Mouse (Mus musculus) MEL (cell line): ENCODE results near the gene Ccdc174. TPM values are rescaled to one million over a fixed set of nuclear protein-coding genes. Genes with fewer than 3 reads are reported as not detected.

ENCODE experiments used
- DNase-seq: peaks from one replicate; pipeline ENCODE4 v3.0.0; 2011; ENCODE audit warnings: low read depth, low spot score
- H3K27ac ChIP-seq: 2 replicates; pipeline ENCODE4 v1.5.1; 2012; ENCODE audit warnings: low read depth, mild to moderate bottlenecking, control low read depth, low read length, moderate library complexity; ENCODE audit not compliant: control insufficient read depth
- H3K27me3 ChIP-seq, 2 experiments: fragments of 150-350 bp in 1 of 2; sonication (generic) in 1 of 2; 2 replicates each; pipeline ENCODE4 v1.6.1; 2012; ENCODE audit warnings: low read length in 2 of 2, mild to moderate bottlenecking in 2 of 2, improper control_type of control experiment in 1 of 2, moderate library complexity in 1 of 2; ENCODE audit not compliant: insufficient read depth in 2 of 2, control insufficient read depth in 1 of 2
- H3K36me3 ChIP-seq, 2 experiments: 2 replicates each; pipeline ENCODE4 v1.6.1; 2012 to 2014; ENCODE audit warnings: low read length in 2 of 2, improper control_type of control experiment in 1 of 2, inconsistent platforms in 1 of 2, mild to moderate bottlenecking in 1 of 2; ENCODE audit not compliant: insufficient read depth in 2 of 2, control insufficient read depth in 1 of 2
- H3K4me1 ChIP-seq, 2 experiments: fragments of 150-350 bp in 1 of 2; sonication (generic) in 1 of 2; 2 replicates each; pipeline ENCODE4 v1.6.1; 2012; ENCODE audit warnings: low read length in 2 of 2, improper control_type of control experiment in 1 of 2, mild to moderate bottlenecking in 1 of 2; ENCODE audit not compliant: insufficient read depth in 2 of 2, control insufficient read depth in 1 of 2
- H3K4me3 ChIP-seq, 2 experiments: fragments of 150-350 bp in 1 of 2; sonication (generic) in 1 of 2; 2 replicates each; pipeline ENCODE4 v1.5.1; 2012; ENCODE audit warnings: low read depth in 2 of 2, low read length in 2 of 2, mild to moderate bottlenecking in 2 of 2, moderate library complexity in 2 of 2, control low read depth in 1 of 2, improper control_type of control experiment in 1 of 2; ENCODE audit not compliant: control insufficient read depth in 1 of 2, insufficient read depth in 1 of 2
- H3K79me2 ChIP-seq: 2 replicates; pipeline ENCODE4 v1.6.1; 2012; ENCODE audit warnings: mild to moderate bottlenecking, low read length, moderate library complexity; ENCODE audit not compliant: control insufficient read depth, poor library complexity, insufficient read depth
- H3K9ac ChIP-seq: 2 replicates; pipeline ENCODE4 v1.6.1; 2012; ENCODE audit warnings: low read depth, mild to moderate bottlenecking, control low read depth, low read length, moderate library complexity; ENCODE audit not compliant: control insufficient read depth, poor library complexity, severe bottlenecking
- H3K9me3 ChIP-seq: fragments of 150-350 bp; sonication (generic); replicated peaks from 2 replicates; pipeline ENCODE4 v1.6.1; 2012; ENCODE audit warnings: mild to moderate bottlenecking, low read length, improper control_type of control experiment, moderate library complexity; ENCODE audit not compliant: insufficient read depth
- BHLHE40 ChIP-seq: IDR thresholded peaks from 2 replicates; pipeline ENCODE4 v1.6.1; 2012; ENCODE audit warnings: low read depth, mild to moderate bottlenecking, inconsistent platforms, low read length, improper control_type of control experiment, borderline replicate concordance
- CHD2 ChIP-seq: IDR thresholded peaks from 2 replicates; pipeline ENCODE4 v1.6.1; 2011; ENCODE audit warnings: low read length, improper control_type of control experiment
- E2F4 ChIP-seq: IDR thresholded peaks from 2 replicates; pipeline ENCODE4 v1.6.1; 2011; ENCODE audit warnings: low read depth, low read length, improper control_type of control experiment, borderline replicate concordance
- ETS1 ChIP-seq: IDR thresholded peaks from 2 replicates; pipeline ENCODE4 v1.6.1; 2012; ENCODE audit warnings: low read depth, mild to moderate bottlenecking, inconsistent platforms, low read length, improper control_type of control experiment, moderate library complexity
- GATA1 ChIP-seq: IDR thresholded peaks from 2 replicates; pipeline ENCODE4 v1.6.1; 2011; ENCODE audit warnings: low read depth, low read length, improper control_type of control experiment
- MAFK ChIP-seq: IDR thresholded peaks from 2 replicates; pipeline ENCODE4 v1.6.1; 2011; ENCODE audit warnings: low read depth, mild to moderate bottlenecking, low read length, improper control_type of control experiment, borderline replicate concordance
- MAX ChIP-seq: IDR thresholded peaks from 2 replicates; pipeline ENCODE4 v1.6.1; 2011; ENCODE audit warnings: low read length, improper control_type of control experiment
- MAZ ChIP-seq: IDR thresholded peaks from 2 replicates; pipeline ENCODE4 v1.6.1; 2012; ENCODE audit warnings: low read depth, mild to moderate bottlenecking, inconsistent platforms, low read length, improper control_type of control experiment
- MEF2A ChIP-seq: IDR thresholded peaks from 2 replicates; pipeline ENCODE4 v1.6.1; 2014; ENCODE audit warnings: low read depth, mild to moderate bottlenecking, inconsistent platforms, low read length, improper control_type of control experiment; ENCODE audit not compliant: poor library complexity, insufficient replicate concordance, severe bottlenecking; ENCODE audit errors: extremely low read depth
- MXI1 ChIP-seq: IDR thresholded peaks from 2 replicates; pipeline ENCODE4 v1.6.1; 2011; ENCODE audit warnings: mild to moderate bottlenecking, low read depth, low read length, improper control_type of control experiment
- MYB ChIP-seq: IDR thresholded peaks from 2 replicates; pipeline ENCODE4 v1.6.1; 2011; ENCODE audit warnings: mild to moderate bottlenecking, low read depth, low read length, improper control_type of control experiment
- MYC ChIP-seq: IDR thresholded peaks from 2 replicates; pipeline ENCODE4 v1.6.1; 2011; ENCODE audit warnings: low read depth, mild to moderate bottlenecking, low read length, improper control_type of control experiment, moderate library complexity
- NRF1 ChIP-seq: IDR thresholded peaks from 2 replicates; pipeline ENCODE4 v1.6.1; 2014; ENCODE audit warnings: low read depth, mild to moderate bottlenecking, inconsistent platforms, low read length, improper control_type of control experiment, moderate library complexity; ENCODE audit not compliant: poor library complexity, insufficient read depth, severe bottlenecking
- POLR2AphosphoS5 ChIP-seq: IDR thresholded peaks from 2 replicates; pipeline ENCODE4 v1.6.1; 2012; ENCODE audit warnings: low read depth, borderline replicate concordance, mild to moderate bottlenecking, inconsistent platforms, low read length, moderate library complexity, mixed read lengths
- RAD21 ChIP-seq: IDR thresholded peaks from 2 replicates; pipeline ENCODE4 v1.6.1; 2011; ENCODE audit warnings: mild to moderate bottlenecking, low read depth, low read length, improper control_type of control experiment
- SIN3A ChIP-seq: IDR thresholded peaks from 2 replicates; pipeline ENCODE4 v1.6.1; 2012; ENCODE audit warnings: low read length, improper control_type of control experiment, inconsistent platforms
- TAL1 ChIP-seq: IDR thresholded peaks from 2 replicates; pipeline ENCODE4 v1.6.1; 2012; ENCODE audit warnings: mild to moderate bottlenecking, inconsistent platforms, low read length, moderate library complexity, mixed read lengths
- TBP ChIP-seq: IDR thresholded peaks from 2 replicates; pipeline ENCODE4 v1.8.0; 2011; ENCODE audit warnings: low read depth, low read length, improper control_type of control experiment
- TCF12 ChIP-seq: IDR thresholded peaks from 2 replicates; pipeline ENCODE4 v1.6.1; 2014; ENCODE audit warnings: low read depth, mild to moderate bottlenecking, inconsistent platforms, low read length, improper control_type of control experiment, moderate library complexity
- ZC3H11A ChIP-seq: IDR thresholded peaks from 2 replicates; pipeline ENCODE4 v1.6.1; 2012; ENCODE audit warnings: low read depth, mild to moderate bottlenecking, inconsistent platforms, low read length, improper control_type of control experiment
- ZKSCAN1 ChIP-seq: IDR thresholded peaks from 2 replicates; pipeline ENCODE4 v1.6.1; 2012; ENCODE audit warnings: low read depth, mild to moderate bottlenecking, inconsistent platforms, low read length, improper control_type of control experiment, moderate library complexity
- ZMIZ1 ChIP-seq: IDR thresholded peaks from 2 replicates; pipeline ENCODE4 v1.6.1; 2012; ENCODE audit warnings: low read depth, mild to moderate bottlenecking, inconsistent platforms, low read length, improper control_type of control experiment, moderate library complexity
- polyA plus RNA-seq, 2 experiments: library from polyadenylated mRNA; stranded (reverse) in 1 of 2; unstranded in 1 of 2; fragments of >175 nt in 1 of 2; fragments of >200 nt in 1 of 2; gene quantifications; 2 replicates each; pipeline versions ENCODE4 v1.2.1 to v1.2.4; 2012; ENCODE audit warnings: low replicate concordance in 2 of 2, low read depth in 1 of 2; ENCODE audit not compliant: insufficient read length in 2 of 2, insufficient read depth in 1 of 2, missing spikeins in 1 of 2
- total RNA-seq: library from RNA; depleted of rRNA; stranded (reverse); fragments of 300-350 nt; gene quantifications from 2 replicates; pipeline ENCODE4 v1.2.3, GENCODE M21; 2012

The Ccdc174 gene
- total and polyA plus RNA-seq, 3 experiments = 15.6 to 20.2 TPM; not detected in 1

DNA sequence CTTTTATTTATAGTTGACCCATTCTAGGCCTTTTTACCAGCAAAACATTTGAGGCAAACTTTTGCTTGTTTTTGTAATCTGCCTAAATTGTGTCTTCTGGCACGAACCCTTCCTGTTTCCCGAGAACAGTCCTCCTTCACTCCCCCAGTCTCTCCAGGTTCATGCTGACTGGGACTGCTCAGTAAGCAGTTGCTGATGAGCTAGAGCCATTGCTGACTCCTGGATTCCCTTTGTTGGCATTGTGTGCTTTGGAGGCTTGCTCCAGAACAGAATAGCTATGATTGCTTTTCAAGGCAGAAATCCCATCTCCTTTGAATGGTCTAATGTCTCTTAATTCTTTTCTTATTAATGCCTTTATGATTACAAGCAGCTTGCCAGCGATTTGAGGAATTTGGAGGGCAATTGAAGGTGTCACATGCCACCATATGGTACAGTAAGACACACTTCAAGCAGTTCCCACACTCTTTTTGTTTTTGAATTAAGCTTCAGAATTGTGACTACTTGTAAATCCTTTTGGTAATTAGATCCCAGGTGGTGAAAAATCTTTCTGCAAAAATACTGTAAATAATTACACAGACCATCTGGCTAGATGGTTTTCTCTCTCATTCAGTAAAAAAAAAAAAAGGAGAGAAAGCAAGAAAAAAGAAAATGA is 11.5 kb downstream of the Ccdc174 start:
- Histone ChIP-seq H3K27ac (no peak overlapping the region), H3K9me3 (no peaks in the 10 kb centered on the region), H3K9ac (no peak overlapping the region), H3K27me3 (no peaks in the 10 kb centered on the region), H3K79me2 (no peaks in the 10 kb centered on the region), H3K4me3 (no peak overlapping the region), H3K4me1 (no peaks in the 10 kb centered on the region), H3K36me3 (peaks cover 0 to 25% of the 10 kb centered on the region in 2 experiments; a peak in 2 of 4 replicates)
- TF ChIP-seq CHD2 (no peak), E2F4 (no peak), NRF1 (no peak), TAL1 (no peak), MXI1 (no peak), MEF2A (no peak), MYC (no peak), ZKSCAN1 (no peak), RAD21 (no peak), ETS1 (no peak), MAZ (no peak), POLR2AphosphoS5 (no peak), MAX (no peak), MYB (no peak), MAFK (no peak)
- DNase-seq = no peak

DNA sequence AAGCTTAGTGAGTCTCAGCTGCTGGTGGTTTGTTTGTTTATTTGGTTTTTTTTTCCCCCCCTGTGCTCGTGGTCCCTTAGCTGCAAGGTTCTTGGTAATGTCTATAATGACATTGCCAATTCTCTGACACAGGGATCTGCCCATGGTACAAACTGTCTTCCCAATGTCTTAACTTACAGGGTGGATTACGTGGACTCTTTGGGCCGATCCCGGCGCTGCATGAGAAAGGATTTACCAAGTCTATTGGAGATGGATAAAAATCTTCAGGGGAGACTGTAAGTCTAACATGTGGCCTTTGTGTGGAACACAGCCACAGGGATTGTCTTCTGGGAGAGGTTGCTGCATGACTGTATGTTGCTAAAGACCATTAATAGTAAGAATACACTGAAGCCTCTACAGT is 12.8 kb downstream of the Ccdc174 start:
- H3K4me3 ChIP-seq = no peak overlapping the region
- no peaks in the 10 kb centered on the region for H3K79me2 ChIP-seq
- DNase-seq = no peak
- no peak overlapping the region for H3K9ac ChIP-seq
- no peaks in the 10 kb centered on the region for H3K27me3 ChIP-seq
- H3K9me3 ChIP-seq = no peaks in the 10 kb centered on the region
- H3K4me1 ChIP-seq = no peaks in the 10 kb centered on the region
- TF ChIP-seq ZC3H11A = no peak
- TF ChIP-seq ZMIZ1 = no peak
- no peak for TF ChIP-seq TCF12
- TF ChIP-seq TBP = no peak
- TF ChIP-seq ZKSCAN1 = no peak
- no peak for TF ChIP-seq SIN3A
- TF ChIP-seq BHLHE40 = no peak
- TF ChIP-seq ETS1 = no peak
- TF ChIP-seq RAD21 = no peak
- TF ChIP-seq TAL1 = no peak
- TF ChIP-seq MYB = no peak
- TF ChIP-seq E2F4 = no peak
- TF ChIP-seq MAZ = no peak
- no peak for TF ChIP-seq GATA1
- H3K27ac ChIP-seq = no peak overlapping the region
- H3K36me3 ChIP-seq = peaks cover 0 to 19% of the 10 kb centered on the region in 2 experiments; a peak in 2 of 4 replicates
